Mouse (Mus musculus): ENCODE data around the gene Dkk2.
"Not testable (repeated sequence)": the region's sequence is repeated elsewhere in the genome, so short reads cannot be mapped to it uniquely, and the experiment has no call there.

- TF ChIP-seq CTCF (IDR thresholded peaks at IDR 0.05; ENCODE audit: low read depth, low read length); POLR2A (IDR thresholded peaks at IDR 0.05; ENCODE audit: borderline replicate concordance, low read depth, low read length): not testable (repeated sequence)
Observed at GRCm38 (mm10) chr3:132062816-132063215, 22.3 kb upstream of the Dkk2 start.
